Comparison of ENCODE assay signal across 1 mouse cellular context in the genomic region with DNA sequence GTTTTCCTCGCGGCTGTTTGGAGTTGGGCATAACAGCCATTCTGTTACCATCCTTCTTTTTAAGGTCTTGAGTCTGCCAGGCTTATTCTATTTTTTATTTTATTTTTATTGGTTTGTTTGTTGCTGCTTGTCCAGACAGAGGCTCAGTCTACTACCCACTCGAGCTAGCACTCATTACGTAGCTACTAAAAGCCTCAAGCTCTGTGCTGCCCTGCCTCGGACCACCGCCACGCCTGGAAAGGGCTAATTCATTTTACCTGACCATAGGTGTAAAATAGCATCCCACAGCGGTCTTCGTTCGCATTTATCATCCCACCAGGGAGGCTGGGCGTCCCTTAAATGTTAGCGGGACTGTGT.
TF ChIP-seq lines count a peak whose summit lies in the region.

No protein-coding gene starts in this region.

TF ChIP-seq in CH12.LX, 34 proteins besides CTCF, POLR2A, EP300 and RAD21:
- TF ChIP-seq ZKSCAN1 (IDR thresholded peaks at IDR 0.05; ENCODE audit: borderline replicate concordance, low read depth, low read length), result no peak
- no peak for TF ChIP-seq USF1 (IDR thresholded peaks at IDR 0.05; ENCODE audit: low read depth, low read length)
- TF ChIP-seq KAT2A (IDR thresholded peaks at IDR 0.05; ENCODE audit: insufficient replicate concordance, low read length), result no peak
- no peak for TF ChIP-seq CHD2 (IDR thresholded peaks at IDR 0.05; ENCODE audit: low read length)
- TF ChIP-seq ZMIZ1 (IDR thresholded peaks at IDR 0.05; ENCODE audit: low read depth, low read length), result no peak
- no peak for TF ChIP-seq MAZ (IDR thresholded peaks at IDR 0.05; ENCODE audit: low read depth, low read length)
- TF ChIP-seq CHD1 (IDR thresholded peaks at IDR 0.05; ENCODE audit: low read depth, low read length), result no peak
- TF ChIP-seq NELFE (IDR thresholded peaks at IDR 0.05; ENCODE audit: low read depth, low read length), result no peak
- TF ChIP-seq JUND (conservative IDR thresholded peaks at IDR 0.05; ENCODE audit: low read depth, low read length), result no peak
- no peak for TF ChIP-seq ETS1 (conservative IDR thresholded peaks at IDR 0.05; ENCODE audit: low read depth, low read length)
- no peak for TF ChIP-seq GABPA (IDR thresholded peaks at IDR 0.05; ENCODE audit: insufficient replicate concordance, low read depth, low read length)
- TF ChIP-seq MAX (IDR thresholded peaks at IDR 0.05; ENCODE audit: low read length), result no peak
- TF ChIP-seq MEF2A (IDR thresholded peaks at IDR 0.05; ENCODE audit: borderline replicate concordance, low read depth, low read length), result no peak
- TF ChIP-seq TCF12 (IDR thresholded peaks at IDR 0.05; ENCODE audit: low read depth, low read length), result no peak
- no peak for TF ChIP-seq TBP (conservative IDR thresholded peaks at IDR 0.05; ENCODE audit: low read depth, low read length)
- no peak for TF ChIP-seq MAFK (IDR thresholded peaks at IDR 0.05; ENCODE audit: insufficient replicate concordance, low read length)
